Mouse (Mus musculus): ENCODE data around the gene H2afy2. TPM values are rescaled to one million over a fixed set of nuclear protein-coding genes. Genes with fewer than 3 reads are reported as not detected.

H2afy2 gene
- polyA plus RNA-seq (2015; fragmentation: Nextera tagmentation; extraction: Ambion mirVana) = 266 and 267 TPM in 2 replicates

DNA sequence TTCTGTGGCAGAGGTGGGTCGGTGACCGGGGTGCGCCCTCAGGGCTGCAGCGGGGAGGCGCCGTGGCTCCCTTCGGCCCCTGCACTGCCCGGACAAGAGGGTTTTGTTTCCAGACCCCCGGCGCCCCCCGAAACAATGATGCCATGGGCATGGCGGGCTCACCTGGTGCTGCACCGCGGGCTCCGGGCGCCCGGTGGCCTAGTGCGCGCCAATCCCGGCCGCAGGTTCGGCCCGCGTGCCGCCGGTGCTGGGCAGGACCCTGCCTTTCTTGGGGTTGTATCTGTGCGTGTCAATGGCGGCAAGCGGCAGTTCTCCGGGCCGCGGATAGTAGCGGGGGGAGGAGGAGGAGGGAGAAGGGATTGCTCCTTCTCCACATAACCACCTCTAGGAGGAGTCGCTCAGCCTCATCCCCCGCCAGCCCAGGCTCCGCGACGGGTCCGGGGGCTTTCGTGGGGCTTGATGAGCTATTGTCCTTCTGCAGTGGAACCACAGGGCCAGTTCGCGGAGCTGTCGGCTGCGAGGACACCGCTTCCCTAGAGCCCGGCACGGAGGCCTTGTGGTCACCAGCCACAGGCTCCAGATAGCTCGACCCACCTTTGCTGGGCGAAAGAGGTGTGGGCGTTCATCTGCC, at the start of gene H2afy2:
Gene H2afy2, minus strand, starts transcription at position 527 of the 631 bp plus-strand sequence.
- H3K36me3 ChIP-seq = no peaks in the 10 kb centered on the region
- H3K9ac ChIP-seq = peak within 1 kb of the TSS; percentile 99
- H3K27ac ChIP-seq = peak within 1 kb of the TSS; percentile 98
- H3K4me3 ChIP-seq = peak within 1 kb of the TSS; percentile 92
- under 1% methylated on average over 48 of the region's 50 CpGs for WGBS
- H3K4me1 ChIP-seq = peaks cover 26% of the 10 kb centered on the region
- H3K9me3 ChIP-seq = no peaks in the 10 kb centered on the region
- H3K4me2 ChIP-seq (replicated peaks) = peak within 1 kb of the TSS; percentile 64
- ATAC-seq (ENCODE audit: low FRiP score, low read depth) = peak; percentile 88
- no peaks in the 10 kb centered on the region for H3K27me3 ChIP-seq

DNA sequence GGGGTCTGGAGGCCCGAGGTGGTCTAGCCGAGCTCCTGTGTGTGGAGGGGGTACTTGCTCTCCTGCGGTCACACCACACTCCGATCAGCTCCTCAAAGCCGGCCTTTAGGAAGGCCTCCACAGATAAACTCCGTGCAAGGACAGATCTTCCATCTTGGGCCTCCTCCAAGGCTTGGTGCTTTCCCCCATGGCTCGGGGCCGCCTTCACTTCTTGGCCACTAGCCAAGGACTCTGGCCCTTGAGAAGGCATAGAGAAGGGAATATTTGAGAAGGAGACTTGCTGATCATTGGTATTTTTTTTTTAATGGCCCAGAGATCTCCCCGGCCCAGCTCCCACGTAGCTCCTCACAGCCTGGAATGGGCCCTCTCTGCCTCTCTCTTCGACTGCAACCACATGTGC, 48.8 kb upstream of the H2afy2 start:
- Histone ChIP-seq H3K27ac (no peak overlapping the region), H3K27me3 (no peaks in the 10 kb centered on the region)

DNA sequence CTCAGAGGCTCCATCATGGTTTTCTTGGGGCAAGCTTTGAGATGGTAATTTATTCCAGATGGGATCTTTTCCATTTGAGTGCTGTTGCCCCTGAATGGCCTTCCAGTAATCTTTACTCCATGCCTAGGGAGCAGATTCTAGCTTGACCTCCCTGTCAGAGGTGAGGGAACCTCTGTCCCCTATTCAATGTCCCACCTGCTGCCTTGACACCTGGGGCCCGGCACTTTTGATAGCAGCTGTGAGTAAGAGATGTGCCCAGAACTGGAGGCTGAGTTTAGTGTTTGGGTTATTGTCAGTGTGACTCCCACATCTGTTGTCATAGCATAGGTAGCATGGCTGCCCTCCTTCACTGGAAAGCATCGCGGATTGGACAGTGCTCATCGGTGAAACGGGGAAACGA, 47.8 kb upstream of the H2afy2 start:
- Histone ChIP-seq H3K27ac (0 out of 2 replicates have a peak overlapping the region, but pooled peaks have one; percentile 49), H3K4me1 (peaks cover 46% of the 10 kb centered on the region), H3K4me2 (replicated peaks) (no peak overlapping the region), H3K9ac (no peak overlapping the region), H3K4me3 (no peak overlapping the region), H3K27me3 (no peaks in the 10 kb centered on the region), H3K9me3 (no peaks in the 10 kb centered on the region), H3K36me3 (no peaks in the 10 kb centered on the region)
- no peak for ATAC-seq (ENCODE audit: low FRiP score, low read depth)
- 82% methylated on average over 6 of the region's 6 CpGs for WGBS

More for the DNA sequence above, 48.8 kb upstream of the H2afy2 start:
- WGBS = 79% methylated on average over 11 of the region's 11 CpGs
- H3K36me3 ChIP-seq = no peaks in the 10 kb centered on the region
- ATAC-seq (ENCODE audit: low FRiP score, low read depth) = no peak
- no peak overlapping the region for H3K9ac ChIP-seq
- no peak overlapping the region for H3K4me2 ChIP-seq (replicated peaks)
- H3K4me1 ChIP-seq = peaks cover 42% of the 10 kb centered on the region
- no peaks in the 10 kb centered on the region for H3K9me3 ChIP-seq
- no peak overlapping the region for H3K4me3 ChIP-seq

DNA sequence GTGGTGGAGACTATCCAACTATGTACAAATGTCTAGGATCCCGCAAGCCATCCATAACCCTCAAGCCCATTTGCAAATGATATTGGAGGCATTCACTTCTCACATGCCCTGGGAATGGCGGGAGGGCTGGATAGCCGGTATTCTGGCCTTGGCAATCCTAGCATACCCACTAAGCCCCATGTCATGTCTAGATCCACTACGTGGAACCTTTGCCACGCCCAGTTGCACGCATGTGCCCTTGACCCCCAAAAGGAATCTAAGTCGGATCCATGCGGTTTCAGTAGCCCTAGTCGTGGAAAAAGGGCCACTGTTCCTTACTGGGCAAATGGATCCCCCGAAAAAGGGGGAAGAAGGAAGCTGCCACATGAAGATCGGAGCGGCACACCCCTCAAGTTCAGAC, 47.3 kb upstream of the H2afy2 start:
- ATAC-seq (ENCODE audit: low FRiP score, low read depth) = no peak
- Histone ChIP-seq H3K27me3 (no peaks in the 10 kb centered on the region), H3K9ac (no peak overlapping the region), H3K36me3 (no peaks in the 10 kb centered on the region), H3K4me2 (replicated peaks) (peak overlapping the region; percentile 30), H3K4me1 (peaks cover 51% of the 10 kb centered on the region), H3K4me3 (no peak overlapping the region), H3K27ac (peak overlapping the region; percentile 49; the same call in 1 of the 2 replicates), H3K9me3 (no peaks in the 10 kb centered on the region)
- 67% methylated on average over 12 of the region's 12 CpGs for WGBS

DNA sequence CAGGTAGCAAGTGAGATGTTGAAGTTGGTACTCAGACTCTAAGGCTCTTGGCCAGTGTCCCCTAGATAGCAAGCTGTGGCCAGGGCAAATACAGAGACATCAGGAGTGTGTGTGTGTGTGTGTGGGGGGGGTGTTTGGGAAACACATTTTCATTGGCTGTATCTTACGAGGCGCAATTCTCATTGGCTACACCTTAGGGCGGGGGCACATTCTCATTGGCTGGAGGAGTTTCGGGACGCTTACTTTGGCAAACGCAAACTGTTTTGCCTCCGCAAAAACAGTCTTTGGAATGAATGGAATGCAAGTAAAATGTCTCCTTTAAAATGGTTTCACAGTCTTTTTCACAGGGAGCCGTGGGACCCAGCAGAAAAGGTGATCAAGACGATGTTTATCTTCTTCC, 46.9 kb upstream of the H2afy2 start:
- Histone ChIP-seq H3K27me3 (no peaks in the 10 kb centered on the region), H3K4me3 (no peak overlapping the region), H3K36me3 (no peaks in the 10 kb centered on the region), H3K9me3 (no peaks in the 10 kb centered on the region), H3K4me1 (peaks cover 55% of the 10 kb centered on the region), H3K4me2 (replicated peaks) (peak overlapping the region; percentile 30), H3K27ac (peak overlapping the region; percentile 49; the same call in 1 of the 2 replicates), H3K9ac (no peak overlapping the region)
- ATAC-seq (ENCODE audit: low FRiP score, low read depth) = 0 out of 2 replicates have a peak, but pooled peaks have one; percentile 60
- WGBS = 44% methylated on average over 9 of the region's 9 CpGs

DNA sequence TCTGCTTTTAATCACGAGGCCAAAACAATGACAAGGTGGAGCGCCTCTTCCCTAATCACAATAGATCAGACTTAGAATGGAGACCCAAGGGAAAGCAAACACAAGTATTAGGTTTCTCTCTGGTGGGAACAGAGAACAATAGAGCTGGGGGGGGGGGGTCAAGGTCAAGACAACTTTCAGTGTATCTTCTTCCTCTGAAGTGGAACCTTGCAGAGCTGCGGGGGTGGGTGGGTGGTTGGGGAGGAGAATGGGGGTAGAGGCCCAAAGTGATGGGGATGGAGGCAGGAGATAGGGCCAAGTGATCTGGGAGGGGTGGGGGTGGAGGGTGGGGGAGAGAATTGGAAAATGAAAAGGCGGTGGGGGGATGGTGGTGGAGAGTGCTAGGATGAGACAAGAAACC, 45.1 kb upstream of the H2afy2 start:
- peaks cover 69% of the 10 kb centered on the region for H3K4me1 ChIP-seq
- no peaks in the 10 kb centered on the region for H3K36me3 ChIP-seq
- H3K9me3 ChIP-seq = no peaks in the 10 kb centered on the region
- H3K9ac ChIP-seq = no peak overlapping the region
- no peak for ATAC-seq (ENCODE audit: low FRiP score, low read depth)
- no peak overlapping the region for H3K4me3 ChIP-seq
- H3K27me3 ChIP-seq = no peaks in the 10 kb centered on the region
- WGBS = 72% methylated on average over 4 of the region's 4 CpGs
- H3K27ac ChIP-seq = no peak overlapping the region
- H3K4me2 ChIP-seq (replicated peaks) = no peak overlapping the region

DNA sequence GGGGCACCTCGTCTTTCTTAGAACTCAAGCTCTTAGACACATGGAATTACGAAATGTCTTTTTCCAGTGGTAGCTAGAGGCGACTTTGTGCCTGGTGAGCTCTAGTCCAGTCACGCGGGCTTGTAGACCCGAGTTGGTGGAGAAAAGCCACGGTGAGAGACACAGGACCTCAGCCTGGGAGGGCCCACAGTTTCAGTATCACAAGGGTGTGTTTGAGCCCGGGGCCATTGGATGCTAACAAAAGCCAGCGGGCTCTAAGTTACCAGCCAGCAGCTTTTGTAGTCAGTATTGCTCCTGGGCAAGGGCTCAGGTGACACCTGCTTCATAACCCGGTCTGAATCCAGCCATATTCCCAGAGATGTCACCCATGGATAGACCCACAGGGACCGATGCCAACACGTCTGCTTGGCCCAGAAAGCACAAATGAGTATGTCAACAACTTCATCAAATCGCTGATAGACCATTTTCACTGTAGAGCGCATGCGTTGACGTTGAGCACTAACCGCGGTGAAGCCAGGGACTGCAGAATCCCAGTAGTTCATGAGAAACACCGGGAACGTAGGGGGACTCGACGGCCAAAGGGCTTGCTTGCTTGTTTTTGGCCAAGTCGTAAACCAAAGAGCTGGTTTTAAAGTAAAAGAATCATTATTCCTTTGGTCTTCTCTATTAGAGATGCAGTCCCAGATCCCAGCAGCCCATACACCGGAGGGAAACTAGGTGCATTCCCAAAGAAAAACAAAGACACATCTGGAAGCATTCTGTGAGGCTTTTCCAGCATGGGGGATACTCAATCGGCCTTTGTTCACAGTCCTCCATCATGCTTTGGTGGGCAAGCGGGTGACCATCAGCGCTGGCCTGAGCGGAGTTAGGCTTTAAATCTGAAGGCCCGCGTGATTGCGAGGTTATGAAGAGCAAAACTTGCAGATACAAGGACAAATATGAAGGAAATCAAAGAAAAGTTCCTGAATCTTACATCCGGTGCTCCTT, 44.3 kb upstream of the H2afy2 start:
- no peak overlapping the region for H3K4me2 ChIP-seq (replicated peaks)

DNA sequence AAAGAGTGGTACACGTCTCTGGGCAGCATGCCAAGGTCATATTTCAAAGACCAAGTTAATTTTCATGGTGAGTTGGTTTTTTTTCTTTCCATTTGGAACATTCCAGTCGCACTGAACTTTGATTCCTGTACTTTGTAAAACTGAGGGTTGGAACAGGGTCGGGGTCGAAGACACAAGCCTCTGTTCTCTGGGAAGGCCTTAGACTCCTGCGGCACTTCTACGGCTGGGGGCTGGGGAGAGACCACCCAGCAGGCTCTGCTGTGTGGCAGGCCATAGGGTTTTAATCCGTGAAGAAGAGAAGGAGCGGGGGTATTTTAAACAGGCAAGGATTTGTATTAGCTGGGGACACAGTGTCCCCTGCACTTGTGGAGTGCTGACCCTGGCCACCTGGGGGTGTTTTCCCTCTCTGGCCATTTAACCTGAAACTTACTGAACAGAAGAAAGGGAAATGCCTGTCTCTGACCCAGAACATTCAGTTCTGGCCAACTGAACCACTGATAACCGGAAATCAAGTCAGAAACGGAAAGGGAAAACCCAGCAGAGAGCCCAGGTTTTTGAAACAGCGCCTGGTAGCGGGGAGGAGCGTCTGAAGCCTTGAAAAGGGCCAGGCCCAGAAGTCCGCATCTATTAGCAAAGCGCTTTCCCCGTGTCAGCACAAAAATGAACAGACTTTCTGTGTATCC, 42.9 kb upstream of the H2afy2 start:
- H3K4me2 ChIP-seq (replicated peaks) = no peak overlapping the region
- H3K9me3 ChIP-seq = no peaks in the 10 kb centered on the region
- H3K4me1 ChIP-seq = peaks cover 77% of the 10 kb centered on the region
- no peaks in the 10 kb centered on the region for H3K36me3 ChIP-seq
- H3K9ac ChIP-seq = no peak overlapping the region
- 19% methylated on average over 16 of the region's 16 CpGs for WGBS
- peak overlapping the region; percentile 73; the same call in 1 of the 2 replicates for H3K27ac ChIP-seq
- ATAC-seq (ENCODE audit: low FRiP score, low read depth) = 0 out of 2 replicates have a peak, but pooled peaks have one; percentile 44
- no peak overlapping the region for H3K4me3 ChIP-seq
- H3K27me3 ChIP-seq = no peaks in the 10 kb centered on the region

More for the DNA sequence above, 44.3 kb upstream of the H2afy2 start:
- no peak overlapping the region for H3K9ac ChIP-seq
- H3K4me1 ChIP-seq = peaks cover 77% of the 10 kb centered on the region
- no peaks in the 10 kb centered on the region for H3K27me3 ChIP-seq
- WGBS = 80% methylated on average over 32 of the region's 32 CpGs
- no peaks in the 10 kb centered on the region for H3K36me3 ChIP-seq
- H3K9me3 ChIP-seq = no peaks in the 10 kb centered on the region
- H3K27ac ChIP-seq = 0 out of 2 replicates have a peak overlapping the region, but pooled peaks have one; percentile 73
- no peak overlapping the region for H3K4me3 ChIP-seq
- ATAC-seq (ENCODE audit: low FRiP score, low read depth) = no peak

DNA sequence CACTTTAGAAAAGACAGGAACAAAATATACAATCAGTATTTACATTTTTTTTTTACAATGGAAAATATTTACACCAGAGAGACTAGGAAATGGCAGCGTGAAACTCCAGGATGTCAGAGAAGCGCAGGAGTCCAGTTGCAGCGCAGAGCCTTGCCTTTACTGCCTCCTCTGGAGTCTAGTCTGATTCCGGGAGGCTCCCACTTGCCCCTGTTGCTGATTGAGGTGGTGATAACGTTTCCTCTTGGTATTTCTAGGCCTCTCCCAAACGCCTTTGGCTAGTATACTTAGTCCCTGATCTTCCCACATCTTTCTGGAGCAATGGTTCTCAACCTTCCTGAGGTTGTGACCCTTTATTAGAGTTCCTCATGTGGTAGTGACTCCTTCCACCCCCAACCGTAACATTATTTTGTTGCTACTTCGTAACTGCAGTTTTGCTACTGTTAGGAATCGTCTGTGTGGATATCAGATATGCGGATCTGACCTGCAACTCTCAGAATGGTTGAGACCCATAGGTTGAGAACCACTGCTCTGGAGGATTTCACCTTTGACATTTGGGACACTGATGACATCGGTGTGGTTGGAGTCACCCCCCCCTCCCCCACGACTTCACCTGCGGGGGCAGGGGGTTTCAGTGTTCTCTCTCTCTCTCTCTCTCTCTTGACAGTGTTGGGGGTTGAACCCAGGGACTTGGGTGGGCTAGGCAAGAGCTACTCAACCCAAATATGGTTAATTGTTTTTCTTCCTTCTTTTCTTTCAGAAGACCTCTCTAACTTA, 42.2 kb upstream of the H2afy2 start:
- H3K36me3 ChIP-seq = no peaks in the 10 kb centered on the region
- 38% methylated on average over 13 of the region's 13 CpGs for WGBS
- no peak overlapping the region for H3K4me3 ChIP-seq
- no peak overlapping the region for H3K4me2 ChIP-seq (replicated peaks)
- H3K4me1 ChIP-seq = peaks cover 69% of the 10 kb centered on the region
- no peak overlapping the region for H3K9ac ChIP-seq
- peak overlapping the region; percentile 73; the same call in 1 of the 2 replicates for H3K27ac ChIP-seq
- no peak for ATAC-seq (ENCODE audit: low FRiP score, low read depth)
- H3K9me3 ChIP-seq = no peaks in the 10 kb centered on the region
- H3K27me3 ChIP-seq = no peaks in the 10 kb centered on the region

DNA sequence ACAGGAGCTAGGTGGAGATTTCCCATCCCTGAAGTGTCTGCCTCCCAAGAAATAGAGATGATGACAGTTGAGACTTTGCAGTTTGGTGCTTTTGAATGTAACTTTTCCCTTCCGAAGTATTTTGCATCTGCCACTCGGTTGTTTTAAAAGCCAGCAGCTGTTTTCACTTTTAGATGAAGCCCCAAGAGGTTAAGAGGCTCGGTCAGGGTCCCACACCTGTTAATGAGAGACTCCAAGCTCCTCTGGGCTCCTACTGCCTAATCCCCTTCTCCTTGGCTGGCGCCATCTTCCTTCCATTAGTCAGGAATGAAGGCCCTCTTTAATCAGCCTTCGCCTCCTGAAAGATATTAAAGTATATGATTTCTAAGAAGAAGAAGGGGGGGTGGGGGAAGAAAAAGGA, 41.6 kb upstream of the H2afy2 start:
- Histone ChIP-seq H3K9me3 (no peaks in the 10 kb centered on the region), H3K4me1 (peaks cover 64% of the 10 kb centered on the region), H3K4me2 (replicated peaks) (no peak overlapping the region), H3K27ac (no peak overlapping the region; the same call in 1 of the 2 replicates), H3K27me3 (no peaks in the 10 kb centered on the region), H3K4me3 (no peak overlapping the region), H3K36me3 (no peaks in the 10 kb centered on the region), H3K9ac (no peak overlapping the region)
- no peak for ATAC-seq (ENCODE audit: low FRiP score, low read depth)
- WGBS = 18% methylated on average over 5 of the region's 5 CpGs

DNA sequence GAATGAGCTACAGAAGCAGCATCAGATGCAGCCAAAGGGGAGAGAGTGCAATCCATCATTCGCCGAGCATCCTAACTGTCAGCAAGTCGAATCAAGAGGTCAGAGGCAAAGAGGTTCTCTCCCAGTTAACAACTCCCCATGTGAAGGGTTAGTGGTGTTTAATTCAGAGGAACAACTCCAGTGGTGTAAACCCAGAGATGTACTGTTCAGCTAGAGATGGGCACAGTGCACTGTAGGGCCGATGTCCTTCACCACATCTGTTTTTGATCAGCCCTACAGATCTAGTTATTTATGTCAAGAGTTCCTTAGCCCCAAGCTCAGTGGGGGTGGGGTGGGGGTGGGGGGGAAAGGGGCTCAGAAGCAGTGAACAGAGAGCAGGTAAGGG, 39.8 kb upstream of the H2afy2 start:
- 14% methylated on average over 4 of the region's 4 CpGs for WGBS
- ATAC-seq (ENCODE audit: low FRiP score, low read depth) = no peak
- peaks cover 57% of the 10 kb centered on the region for H3K4me1 ChIP-seq

More for the DNA sequence above, 39.8 kb upstream of the H2afy2 start:
- Histone ChIP-seq H3K27me3 (no peaks in the 10 kb centered on the region), H3K9me3 (no peaks in the 10 kb centered on the region), H3K9ac (no peak overlapping the region), H3K27ac (no peak overlapping the region), H3K36me3 (no peaks in the 10 kb centered on the region), H3K4me2 (replicated peaks) (no peak overlapping the region), H3K4me3 (no peak overlapping the region)

All from limb, embryonic 13.5 days (tissue).